Mouse (Mus musculus): ENCODE results near the gene Snd1. TPM values are rescaled to one million over a fixed set of nuclear protein-coding genes. Genes with fewer than 3 reads are reported as not detected.
"Not testable (repeated sequence)": the region's sequence is repeated elsewhere in the genome, so short reads cannot be mapped to it uniquely, and the experiment has no call there.

The Snd1 gene
- polyA plus RNA-seq, 3 experiments from 2014 or later: 44.7 to 54.7 (median 51.4) TPM

DNA sequence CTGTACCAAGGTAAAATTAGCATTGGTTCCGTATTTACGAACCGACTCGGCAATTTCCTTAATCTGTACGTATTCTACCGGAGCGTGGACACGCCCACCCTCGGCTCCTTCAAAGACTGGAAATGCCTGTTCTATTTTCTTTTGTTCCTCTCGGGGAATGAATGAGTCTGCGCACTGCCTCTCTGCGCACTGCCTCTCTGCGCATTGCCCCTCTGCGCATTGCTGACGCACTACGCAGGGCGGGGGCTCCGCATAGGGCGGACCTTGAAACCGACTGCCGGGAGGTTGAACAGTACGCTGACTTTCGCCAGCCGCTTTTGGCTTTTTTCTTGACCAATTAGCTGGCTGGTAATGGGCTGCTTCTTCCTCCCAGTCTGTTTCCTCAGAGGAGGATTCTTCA is 453.0 kb downstream of the Snd1 start:
- not testable (repeated sequence) for ATAC-seq

DNA sequence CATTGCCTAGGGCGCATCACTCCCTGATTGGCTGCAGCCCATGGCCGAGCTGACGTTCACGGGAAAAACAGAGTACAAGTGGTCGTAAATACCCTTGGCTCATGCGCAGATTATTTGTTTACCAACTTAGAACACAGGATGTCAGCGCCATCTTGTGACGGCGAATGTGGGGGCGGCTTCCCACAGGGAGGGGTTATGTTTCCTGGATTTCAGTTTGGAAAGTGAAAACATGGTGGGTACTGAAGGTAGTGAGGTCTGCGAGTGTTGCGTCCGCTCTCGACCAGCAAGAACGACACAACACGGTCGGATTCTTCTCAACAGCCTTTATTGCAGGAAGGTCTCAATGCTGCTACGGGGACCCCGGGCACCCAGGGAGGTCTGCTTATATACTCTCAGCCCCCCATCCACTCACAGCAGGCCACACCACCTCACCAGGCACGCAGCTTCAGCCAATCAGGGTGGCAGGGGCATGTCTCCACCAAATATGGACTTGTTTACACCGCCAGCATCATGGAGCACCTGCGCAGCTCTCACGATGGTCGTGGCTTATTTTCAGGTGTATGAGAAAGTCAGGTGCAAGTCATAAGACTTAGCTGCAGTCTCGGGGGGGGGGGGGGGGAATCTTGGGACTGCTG is 454.3 kb downstream of the Snd1 start:
- not testable (repeated sequence) for ATAC-seq

DNA sequence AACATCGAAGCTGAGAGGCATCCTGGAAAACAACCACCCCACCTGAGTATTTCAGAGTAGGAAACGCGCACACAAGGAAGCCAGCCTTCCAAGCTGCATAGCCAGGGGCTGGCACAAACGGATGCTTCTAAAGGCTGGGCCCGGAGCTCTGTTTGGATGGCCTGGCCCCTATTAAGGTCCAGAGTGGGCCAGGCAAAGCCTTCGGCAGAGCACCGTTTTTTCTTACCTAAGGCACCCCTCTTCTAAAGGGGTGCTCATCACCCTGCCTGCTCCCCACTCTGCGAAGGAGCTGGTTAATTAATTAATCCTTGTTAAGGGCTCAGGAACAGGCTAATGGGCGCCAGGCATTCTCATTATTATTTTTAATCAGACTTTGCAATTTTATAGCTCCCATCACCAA is 456.3 kb downstream of the Snd1 start:
- ATAC-seq: no peak

DNA sequence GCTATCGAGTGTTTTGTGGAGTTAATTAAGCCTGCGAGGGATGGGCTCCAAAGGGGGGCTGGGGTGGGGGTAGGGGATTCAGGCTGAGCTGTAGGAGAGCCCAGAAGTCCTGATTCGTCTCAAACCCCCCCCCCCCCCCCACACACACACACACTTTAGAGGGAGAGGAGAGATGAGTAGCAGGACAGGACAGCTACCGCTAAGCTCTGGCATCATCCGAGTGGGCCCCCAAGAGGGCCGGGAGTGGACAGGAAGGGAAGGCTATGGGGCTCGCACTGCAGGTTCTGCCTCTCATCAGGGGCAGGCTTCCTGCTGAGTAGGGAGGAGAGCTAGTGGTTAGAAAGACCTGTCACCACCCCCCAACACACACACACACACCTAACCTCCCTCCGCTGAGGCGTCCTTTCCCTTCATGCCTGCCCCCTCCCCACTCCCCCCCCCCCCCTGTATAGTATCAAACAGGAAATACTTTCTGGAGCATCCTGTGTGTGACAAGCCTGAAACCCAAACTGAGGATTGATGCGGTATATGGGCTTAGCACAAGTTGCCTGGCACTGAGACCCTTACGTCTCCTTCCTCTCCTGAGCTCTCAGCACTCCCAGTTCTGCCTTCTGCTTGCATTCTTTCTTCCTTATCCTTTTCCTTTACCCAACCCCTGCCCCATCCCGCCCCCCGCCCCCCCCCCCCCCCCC is 456.8 kb downstream of the Snd1 start:
- no peak for ATAC-seq

DNA sequence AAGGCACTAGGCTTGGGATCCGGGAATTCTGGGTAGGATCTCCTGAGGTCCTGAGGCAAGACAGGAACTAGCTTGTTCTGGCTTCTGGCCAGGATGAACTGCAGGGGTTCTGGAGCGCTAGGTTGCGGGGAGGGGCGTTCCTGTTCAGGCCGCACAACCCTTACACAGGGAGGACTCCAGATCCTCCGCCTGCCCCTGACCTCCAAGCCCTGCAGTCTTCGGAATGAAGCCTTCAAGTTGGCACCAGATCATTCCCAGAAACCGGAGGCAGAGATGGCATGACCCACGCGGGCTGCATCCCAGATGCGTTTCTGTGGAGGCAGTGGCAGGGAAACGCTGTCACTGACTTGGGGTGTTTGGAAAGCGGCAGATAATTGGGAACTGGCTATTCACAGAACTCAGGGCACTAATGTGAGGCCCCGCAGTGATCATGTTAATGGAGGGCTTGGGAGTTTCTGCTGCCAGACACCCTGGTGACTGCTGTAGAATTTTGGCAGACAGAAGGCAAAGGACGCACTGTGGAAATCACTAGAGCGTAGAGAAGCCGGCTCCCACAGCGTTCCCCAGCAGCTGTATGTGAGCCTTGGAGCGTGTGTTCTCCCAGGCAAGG is 457.5 kb downstream of the Snd1 start:
- ATAC-seq: no peak

DNA sequence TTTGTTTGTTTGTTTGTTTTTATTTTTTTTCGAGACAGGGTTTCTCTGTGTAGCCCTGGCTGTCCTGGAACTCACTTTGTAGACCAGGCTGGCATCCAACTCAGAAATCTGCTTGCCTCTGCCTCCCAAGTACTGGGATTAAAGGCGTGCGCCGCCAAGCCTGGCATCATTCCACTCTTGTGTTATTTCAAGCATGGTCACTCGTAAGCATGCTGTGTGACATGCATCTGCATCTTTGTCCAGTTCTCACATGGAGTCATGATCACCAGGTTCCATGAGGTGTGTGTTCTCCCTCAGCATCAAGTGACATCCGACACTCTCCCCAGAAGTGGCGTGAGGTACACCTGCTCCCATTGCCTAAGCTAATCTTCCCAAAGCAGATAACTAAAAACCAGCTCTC is 460.8 kb downstream of the Snd1 start:
- no peak for ATAC-seq

DNA sequence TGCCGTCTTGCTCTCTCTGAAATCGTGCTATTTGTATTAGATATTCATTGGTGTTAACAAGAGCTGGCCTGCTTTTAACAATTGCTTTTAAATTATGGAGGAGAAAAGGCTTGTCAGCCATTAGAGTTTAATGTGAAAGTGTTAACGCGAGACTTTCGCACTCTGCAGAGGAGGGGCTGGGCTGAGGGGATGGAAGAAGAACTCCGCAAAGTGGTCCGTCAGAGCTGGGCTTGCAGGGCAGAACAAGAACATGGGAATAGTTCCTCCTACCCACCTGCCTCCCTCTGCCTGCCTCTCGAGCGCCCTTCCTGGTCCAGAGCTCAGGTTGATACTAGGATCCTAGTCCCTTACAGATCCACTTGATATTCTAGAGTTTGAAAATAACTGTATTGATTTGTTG is 472.3 kb downstream of the Snd1 start:
- ATAC-seq: no peak

DNA sequence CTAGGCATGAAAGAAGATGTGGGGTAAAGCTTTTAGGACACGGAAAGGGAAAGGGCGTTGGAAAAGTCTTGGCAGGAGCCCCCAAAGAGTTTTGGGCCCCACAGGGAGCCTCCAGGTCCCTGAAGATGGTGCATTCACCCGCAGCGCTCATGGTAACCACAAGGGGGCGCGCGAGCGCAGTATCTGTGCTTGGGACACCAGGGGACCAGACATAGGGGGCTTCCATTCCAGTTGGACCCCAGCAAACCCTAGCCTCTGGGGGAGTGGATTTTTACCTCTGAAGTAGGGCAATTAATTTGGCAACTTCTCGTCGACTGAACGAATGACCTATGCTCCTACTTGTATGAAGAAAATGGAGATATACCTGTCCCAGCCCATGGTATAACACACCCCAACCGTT is 474.3 kb downstream of the Snd1 start:
- ATAC-seq: no peak

DNA sequence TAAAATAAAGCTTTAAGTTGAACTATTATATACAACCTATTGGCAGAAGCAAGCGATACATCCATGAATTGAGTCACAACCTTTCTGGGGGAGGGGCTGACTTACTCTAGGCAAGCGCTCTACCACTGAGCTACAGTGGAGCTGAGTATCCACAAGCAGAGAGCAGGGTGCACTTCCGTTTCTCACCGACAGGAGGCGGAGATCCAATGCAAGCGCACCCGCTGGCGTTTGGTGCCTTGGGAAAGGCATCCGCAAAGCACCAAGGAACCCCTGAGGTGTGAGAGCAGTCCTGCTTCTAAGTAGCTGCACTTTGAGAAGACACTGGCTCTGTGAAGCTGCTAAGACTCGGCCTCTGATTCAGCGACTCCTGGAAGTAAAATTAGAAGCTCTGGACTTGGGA is 480.6 kb downstream of the Snd1 start:
- no peak for ATAC-seq

DNA sequence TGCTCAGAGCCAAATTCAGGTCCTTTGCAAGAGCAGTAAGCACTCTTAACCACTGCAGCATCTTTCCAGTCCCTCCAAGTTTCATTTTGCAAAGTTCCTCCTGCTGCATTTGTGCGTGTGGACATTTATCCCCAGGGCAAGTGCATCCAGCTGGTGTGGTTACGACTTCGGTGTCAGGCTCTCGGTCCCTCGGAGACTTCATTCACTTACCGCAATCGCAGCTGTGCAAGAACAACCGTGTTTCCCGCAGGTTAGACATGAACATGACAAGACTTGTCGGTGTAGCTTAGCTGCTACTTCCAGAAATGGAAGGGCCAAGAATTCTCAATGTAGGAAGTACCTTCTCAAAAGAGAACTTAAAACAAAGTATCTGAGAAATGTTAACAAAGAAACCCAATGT is 482.5 kb downstream of the Snd1 start:
- ATAC-seq: no peak

DNA sequence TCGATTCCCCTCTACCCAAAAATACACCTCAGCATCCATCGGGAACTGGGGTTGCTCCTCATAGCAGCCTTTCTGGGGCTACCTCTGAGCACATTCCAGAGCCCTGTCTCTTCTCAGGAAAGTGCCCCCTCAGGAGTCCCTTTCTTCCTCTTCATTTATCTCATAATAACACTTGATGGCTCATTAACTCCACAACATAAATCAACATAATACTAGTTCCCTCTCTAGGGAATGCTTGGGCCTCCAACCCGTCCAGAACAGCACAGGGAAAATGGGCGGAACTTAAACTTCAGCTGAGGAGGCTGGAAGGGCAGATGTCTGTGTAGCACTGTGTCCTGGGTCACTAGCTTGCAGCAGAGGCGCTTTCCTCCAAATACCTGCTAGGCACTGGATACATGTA is 488.2 kb downstream of the Snd1 start:
- ATAC-seq: no peak

DNA sequence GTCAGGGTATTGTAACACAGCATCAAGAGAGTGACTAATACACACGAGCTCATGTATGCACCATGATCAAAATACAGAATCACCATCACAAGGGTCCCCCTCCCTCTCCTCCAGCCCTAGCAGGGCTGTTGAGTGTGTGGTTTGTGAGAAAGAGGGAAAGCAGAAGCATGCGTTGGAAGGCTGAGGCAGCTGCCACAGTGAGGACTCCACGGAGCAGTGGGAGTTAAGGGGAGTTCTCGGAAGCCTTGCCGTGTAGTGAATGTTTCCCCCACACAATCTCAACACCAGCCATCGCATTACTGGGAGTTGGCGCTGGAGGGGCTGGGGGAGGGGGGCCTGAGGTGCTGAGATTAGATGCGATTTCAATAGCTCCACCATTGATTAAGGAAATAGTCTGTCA is 490.3 kb downstream of the Snd1 start:
- ATAC-seq: no peak

DNA sequence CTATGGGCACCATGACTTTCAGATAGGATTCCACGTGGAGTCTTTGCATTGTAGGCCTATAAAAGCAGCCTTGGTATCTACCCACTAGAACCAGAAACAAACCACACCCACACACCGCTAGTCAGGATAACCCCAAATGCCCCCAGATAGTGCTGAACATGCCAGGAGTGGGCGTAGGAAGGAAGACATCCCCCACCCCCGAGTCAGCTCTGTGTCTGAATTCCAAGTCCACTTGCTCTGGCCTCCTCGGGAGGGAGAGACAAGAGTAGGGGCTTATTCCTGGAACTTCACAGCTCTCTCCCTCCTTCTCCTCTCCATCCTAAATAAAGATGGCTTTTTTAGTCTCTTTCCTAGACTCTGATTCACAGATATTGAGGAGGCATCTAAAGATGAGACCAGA is 494.7 kb downstream of the Snd1 start:
- no peak for ATAC-seq

DNA sequence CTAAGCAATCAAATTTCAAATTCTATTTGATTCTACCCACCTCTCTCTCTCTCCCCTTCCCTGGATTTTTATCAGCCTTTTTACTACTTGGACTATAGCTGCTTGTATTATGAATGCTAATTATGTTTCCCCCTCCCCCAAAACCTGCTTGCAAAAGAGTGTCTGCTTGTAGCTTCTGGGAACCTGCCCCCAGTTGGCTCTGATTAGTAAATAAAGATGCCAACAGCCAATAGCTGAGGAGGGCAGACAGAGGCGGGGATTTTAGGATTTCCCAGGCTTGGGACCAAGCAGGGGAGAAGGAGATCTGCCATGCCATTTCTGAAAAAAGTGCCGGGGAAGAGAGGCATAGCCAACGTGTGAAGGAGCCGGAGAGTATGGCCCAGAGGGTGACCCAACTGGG is 495.8 kb downstream of the Snd1 start:
- ATAC-seq: no peak

DNA sequence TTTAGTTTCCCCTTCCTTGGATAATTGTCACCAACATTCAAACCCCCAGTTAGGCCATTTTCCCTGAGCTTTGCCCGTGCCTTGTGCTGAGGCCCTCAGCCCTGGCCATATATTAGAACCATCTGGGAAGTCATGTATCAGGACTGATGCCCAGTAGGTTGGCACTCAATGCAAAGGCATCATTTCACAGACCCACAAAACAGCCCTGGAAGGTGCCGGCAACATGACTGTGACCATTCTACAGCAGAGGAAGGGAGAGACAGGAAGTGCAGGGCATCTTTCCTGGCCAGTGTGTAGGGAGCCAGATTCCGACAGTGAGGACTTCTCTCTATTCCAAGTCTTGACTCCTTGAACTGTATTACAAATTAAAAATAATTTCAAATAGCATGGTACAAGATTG is 499.6 kb downstream of the Snd1 start:
- ATAC-seq: no peak

DNA sequence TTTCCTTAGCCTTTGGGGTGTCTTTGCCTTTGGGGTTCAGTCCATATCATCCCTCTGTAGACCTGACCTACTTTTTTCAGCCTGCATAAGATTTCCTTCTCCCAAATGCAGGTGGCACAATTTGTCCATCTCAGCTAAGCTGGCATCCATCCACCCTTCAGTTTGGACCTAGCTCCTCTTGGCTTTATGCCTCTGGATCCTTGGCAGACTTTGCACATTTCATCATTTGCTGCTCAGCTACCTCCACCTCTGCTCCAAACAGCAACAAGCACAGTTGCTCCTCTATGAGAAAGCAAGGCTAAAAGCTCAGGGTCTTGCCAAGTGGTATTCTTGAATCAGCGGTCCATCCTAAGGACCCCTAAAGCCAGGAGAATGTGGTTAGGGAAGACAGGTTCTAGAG is 500.2 kb downstream of the Snd1 start:
- no peak for ATAC-seq

DNA sequence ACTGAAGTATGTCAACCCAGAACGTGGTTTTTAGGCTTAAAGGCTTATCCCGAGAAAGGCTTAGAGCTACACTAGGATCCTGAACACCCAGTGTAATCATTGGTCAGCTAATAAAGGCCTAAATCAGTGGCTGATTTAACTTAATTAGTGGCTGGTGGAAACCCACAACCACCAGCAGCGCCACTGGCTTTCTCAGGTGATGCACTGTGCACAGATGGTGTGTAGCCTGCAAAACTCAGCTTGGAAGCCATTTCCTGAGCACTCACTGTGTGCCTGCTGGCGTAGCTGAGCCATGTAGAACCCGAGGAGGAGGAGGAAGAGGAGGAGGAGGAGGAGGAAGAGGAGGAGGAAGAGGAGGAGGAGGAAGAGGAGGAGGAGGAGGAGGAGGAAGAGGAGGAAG is 503.1 kb downstream of the Snd1 start:
- ATAC-seq: no peak

DNA sequence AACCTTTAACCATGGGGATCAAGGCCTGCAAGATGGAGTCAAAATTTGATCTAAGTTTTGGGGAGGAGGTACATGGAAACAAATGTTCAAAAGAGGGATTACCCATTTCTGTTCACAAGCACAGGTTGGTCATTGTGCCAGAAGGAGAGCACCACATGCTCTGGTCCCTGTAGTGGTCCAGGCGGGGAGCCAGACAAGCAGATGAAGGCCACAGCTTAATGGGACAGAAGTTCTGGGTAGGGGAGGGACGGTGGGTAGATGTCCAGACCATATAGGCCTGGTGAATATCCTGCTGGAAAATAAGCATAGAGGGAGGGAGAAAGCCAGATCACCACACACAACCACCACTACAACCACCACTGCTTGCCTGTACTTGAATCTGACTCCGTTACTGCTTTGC is 503.9 kb downstream of the Snd1 start:
- no peak for ATAC-seq

DNA sequence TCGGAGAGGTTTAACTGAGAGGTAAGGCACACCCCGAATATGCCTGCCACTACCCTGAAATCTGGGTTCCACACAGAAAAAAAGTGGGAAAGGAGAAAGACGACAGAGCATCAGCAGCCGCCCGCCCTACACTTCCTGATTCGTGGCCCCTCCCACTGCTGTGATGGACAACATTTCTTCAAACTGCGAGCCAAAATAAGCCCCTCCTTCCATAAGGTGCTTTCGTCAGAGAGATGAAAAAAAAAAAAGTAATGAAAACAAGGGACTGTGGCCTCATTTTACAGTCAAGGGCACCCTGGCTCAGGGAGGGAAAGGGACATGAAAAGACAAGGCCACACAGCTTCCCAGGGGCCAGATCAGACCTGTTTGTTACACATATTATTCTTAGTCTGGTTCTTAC is 504.6 kb downstream of the Snd1 start:
- no peak for ATAC-seq

DNA sequence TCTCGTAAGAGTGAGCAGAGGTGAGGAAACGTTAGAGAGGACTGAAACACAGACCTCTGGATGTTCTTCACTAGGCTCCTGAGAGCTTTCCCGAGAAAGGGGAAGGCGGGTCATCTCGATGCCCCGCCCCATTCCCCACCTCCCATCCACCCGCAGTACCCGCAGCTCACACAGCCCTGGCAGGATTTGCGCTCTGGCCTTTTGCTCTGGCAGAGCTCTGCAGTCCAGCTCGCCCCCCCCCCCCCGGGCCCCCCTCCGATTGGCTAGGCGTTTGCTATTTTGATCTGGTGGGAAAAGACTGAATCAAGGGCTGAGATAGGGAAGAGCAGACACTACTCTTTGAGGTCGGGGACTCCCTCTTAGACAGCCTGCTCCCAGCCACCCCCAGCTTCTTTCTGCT is 505.3 kb downstream of the Snd1 start:
- no peak for ATAC-seq

DNA sequence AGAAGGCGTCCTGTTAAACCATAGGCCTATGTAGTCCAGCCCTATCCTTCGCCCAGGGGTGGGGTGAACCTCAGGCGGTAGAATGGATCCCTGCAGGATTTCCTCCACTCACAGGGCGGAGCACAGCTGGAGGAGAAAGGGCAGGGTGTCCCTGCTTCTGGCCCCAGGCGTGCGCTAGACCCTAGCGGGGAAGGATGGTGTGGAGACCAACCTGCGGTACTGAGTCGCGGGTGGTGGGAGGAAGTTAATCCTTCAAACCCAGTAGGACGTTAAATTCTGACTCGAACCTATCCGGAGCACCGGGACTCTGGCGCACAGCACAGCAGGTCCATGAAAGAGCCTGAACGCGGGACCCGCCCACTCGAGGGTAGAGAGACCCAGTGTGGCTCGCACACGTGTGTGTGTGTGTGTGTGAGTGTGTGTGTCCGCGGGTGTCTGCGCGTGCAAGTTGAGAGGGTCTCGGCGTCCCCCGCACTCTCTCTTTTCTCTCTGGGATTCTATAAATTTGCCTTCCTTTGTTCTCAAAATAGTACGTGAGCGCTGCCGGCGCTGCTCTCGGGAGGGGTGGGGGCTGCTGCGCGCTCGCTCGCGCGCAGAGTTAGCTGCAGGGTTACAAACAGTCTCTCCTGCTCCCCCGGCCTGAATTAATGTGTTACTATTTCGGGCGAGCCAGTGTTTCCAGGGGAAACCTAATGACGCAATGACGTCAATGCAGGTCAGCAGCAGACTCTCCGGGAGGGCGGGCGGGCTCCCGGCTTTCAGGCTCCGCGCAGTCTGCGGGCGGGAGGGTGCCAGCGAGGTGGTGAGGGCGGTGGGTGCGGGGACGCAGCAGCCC is 506.0 kb downstream of the Snd1 start:
- ATAC-seq: no peak

DNA sequence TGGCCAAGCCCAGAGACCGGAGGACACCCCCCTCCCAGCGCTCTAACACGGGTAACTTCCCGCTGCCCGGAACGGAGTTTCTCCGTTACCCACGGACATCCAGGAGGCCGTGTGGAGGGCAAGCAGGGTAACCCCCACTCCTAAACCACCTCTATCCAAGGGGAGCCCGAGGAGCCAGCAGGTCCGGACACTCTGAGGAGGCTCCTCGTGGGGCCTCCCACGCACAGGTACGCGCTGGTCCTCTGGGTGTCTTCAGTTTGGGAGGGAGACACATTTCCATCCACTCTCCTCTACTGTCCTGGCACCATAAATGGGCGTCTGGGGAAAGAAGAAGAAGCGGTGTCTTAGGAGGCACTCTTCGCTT is 506.6 kb downstream of the Snd1 start:
- ATAC-seq: no peak

DNA sequence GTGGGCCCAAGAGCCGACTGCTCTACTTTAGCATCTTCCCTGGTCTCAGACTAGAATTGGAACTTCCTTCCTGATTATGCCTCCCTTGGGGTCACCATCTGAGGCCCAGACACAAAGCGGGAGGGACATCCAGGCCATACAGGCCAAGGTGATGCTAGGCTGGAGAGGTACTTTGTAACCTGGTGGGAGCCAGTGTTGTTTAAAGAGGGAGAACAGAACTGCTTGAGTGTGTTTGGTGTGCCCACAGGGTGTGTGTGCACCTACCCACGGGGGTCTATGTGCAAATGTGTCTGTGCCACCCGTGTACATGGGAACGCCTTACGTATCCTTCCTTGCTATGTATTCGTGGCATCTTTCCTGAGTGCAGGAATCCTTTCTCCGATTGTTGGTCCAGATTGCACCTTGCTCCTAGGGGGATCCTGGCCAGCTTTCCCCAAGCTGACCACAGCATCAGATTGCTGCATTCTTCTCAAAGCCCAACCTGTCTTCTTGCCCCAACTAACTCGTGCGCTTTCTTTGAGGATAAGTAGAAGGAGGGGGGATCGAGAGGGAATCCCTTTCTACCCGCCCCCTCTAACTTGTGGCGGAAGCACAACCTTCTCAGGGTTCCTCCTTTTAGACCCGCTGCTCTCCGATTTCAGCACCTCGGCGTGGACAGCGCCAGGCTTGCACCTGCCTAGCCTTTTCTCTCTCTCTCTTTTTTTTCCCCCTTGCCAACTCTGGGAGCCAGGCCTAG is 507.2 kb downstream of the Snd1 start:
- no peak for ATAC-seq

All from inflammation-experienced regulatory T-cells, adult 6 months (primary cell).